Mouse (Mus musculus): ENCODE data around the gene Calm3.
"Not testable (repeated sequence)": the region's sequence is repeated elsewhere in the genome, so short reads cannot be mapped to it uniquely, and the experiment has no call there.

Calm3 gene

DNA sequence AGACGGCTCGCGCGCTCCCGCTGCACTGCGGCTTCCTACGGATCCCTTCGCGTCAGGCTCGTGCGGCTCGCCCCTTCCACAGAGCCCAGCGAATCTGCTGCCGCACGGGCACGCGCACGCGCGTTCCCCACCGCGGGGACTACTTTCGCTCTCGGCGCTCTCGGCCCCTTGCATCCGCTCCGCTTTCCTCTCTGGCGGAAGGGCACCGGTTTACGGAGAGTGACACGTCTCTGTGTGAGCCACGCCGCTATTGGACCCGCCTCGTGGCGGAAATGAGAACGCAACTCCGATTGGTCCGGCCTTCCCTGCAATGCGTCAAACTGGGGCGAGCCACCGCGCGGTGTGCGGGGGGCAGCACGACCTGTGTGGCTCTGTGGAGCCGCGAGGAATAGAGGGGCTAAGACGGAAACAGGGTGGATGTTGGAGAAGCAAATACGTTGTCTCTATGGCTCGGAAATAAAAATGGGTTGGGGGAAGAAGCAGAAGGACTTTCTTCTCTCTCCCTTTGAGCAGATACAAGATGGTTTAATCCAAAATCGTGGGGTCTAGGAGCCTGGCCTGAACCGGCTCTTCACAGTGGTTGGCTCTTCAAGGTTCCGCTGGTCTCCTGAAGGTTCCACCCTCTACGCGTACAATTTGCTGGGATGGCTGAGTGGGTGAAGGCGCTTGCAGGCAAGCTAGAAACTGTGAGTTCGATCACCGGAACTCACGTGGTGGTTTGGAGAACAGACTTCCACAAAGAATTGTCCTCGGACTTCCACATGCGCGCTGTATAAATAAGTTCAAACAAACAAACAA lies at the start of gene Calm3:
Gene Calm3, minus strand, starts transcription at position 78 of the 798 bp plus-strand sequence.
- DNase-seq (ENCODE audit: low spot score) = peak; percentile 99

DNA sequence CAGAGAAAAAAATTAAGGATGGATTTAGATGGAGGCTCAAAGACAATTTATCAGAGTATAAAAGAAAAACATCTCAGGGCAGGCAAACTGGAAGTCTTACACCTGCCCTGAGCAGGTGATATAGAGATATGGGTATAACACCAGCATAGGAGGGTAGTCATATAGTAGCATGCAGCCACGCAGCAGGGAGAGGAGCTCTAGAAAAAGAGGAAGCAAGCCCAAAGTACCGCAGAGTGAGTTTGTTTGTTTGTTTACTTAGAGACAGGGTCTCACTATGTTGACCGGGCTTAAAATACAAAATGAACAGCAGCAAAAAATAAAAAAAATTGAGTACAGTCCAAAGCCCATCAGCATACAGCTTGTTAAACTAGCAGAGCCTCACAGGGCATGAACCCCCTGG lies 47.2 kb upstream of the Calm3 start:
- no peak for DNase-seq (ENCODE audit: low spot score)

DNA sequence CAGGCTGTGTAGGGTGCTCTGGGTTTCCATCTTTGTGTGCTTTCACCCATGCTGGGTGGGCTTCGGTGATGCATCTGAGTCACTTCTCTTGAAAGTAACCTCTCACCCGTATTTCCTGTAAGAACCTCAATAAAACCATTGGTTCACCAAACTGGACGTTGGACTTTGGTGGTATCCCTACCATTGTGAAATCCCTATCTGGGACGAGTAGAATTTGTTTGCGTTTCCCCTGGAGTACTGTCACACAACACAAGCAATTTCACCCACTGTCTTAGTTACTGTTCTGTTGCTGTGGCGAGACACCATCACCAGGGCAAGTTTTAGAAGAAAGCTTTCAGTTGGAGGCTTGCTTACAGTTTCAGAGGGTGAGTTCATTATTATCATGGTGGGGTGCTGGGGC lies 44.5 kb upstream of the Calm3 start:
- DNase-seq (ENCODE audit: low spot score) = no peak

DNA sequence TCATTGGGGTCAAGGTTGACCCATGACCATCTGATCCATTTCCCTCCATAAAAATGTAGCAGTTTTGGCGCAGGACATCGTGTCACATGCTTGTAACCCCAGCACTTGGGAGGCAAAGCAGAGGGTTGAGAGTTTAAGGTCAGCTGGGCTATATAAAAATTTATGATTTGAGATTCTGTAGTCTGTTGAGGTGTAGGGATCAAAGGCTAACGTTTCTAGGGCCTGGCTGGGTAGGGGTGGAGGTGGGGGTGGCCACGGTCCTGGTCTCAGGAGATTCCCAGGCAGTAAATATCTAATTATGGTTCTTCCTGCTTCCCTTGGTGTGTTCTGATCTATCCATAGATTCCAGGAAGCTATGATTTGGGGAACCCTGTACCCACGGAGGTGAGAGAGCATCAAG lies 37.8 kb upstream of the Calm3 start:
- no peak for DNase-seq (ENCODE audit: low spot score)

DNA sequence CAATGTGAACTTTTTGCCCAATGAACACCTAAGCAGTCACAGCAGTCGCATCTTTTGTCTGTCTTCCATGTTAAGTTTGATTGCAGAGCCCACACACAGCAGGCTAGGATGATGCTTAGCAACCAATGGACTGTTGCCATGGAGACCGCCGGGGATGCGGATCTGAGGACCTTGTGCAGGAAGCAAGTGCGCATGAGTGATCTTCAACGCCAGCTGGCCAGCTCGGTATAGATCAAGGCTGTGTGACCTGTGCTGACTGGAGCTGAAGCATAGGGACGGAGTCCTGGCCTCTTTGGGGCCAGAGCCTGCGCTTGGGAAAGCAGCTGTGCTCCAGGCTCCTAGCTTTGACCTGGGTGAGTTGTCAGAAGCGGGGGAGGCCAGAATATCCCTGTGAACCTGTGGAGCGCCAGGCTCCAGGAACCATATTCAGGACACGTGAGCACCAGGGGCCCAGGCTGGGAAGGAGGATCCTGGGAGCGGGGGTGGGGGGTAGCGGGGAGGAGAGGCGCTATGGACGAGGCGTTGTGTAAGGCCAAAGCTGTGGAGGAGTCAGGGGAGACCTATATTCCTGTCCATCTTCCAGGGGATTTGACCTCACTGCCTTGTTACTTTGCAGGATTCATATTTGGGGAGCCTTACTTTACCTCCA lies 35.7 kb upstream of the Calm3 start, which contains the start of gene Pnmal1:
Gene Pnmal1, plus strand, starts transcription at position 141 of the 649 bp plus-strand sequence.
- DNase-seq (ENCODE audit: low spot score) = no peak

DNA sequence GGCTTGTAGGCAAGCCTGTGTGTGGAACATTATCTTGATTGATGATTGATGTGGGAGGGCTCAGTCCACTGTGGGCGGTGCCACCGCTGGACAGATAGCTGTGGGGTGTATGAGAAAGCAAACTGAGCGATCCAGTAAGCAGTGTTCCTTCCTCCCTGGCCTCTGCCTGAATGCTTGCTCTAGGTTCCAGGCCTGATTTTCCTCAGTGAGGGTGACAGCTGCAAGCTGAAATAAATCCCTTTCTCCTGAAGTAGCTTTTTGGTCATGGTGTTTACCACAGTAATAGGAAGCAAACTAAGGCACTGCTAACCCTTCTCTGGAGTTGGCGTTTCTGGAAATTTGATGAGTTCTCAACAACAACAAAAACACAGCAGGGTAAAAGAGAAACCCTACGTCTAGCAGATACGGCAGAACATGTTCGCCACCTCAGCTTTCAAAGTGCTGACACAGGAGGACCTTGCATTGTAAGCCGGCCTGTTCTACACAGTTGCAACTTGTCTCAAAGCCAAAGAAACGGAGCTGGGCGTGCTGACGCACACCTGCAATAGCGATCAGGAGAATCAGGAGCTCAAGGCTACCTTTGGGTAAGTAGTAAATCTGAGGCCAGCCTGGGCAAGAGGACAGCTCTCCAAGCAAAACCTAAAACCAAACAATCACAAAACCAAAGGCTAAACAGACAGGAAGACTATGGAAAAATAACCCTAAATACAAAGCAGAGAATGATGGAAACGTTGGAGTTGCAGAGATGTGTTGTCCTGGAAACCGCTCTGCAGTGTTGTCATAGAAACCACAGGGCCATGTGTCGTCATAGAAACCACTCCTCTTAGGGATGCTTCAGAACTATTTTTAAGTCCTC lies 32.7 kb upstream of the Calm3 start:
- DNase-seq (ENCODE audit: low spot score) = no peak

DNA sequence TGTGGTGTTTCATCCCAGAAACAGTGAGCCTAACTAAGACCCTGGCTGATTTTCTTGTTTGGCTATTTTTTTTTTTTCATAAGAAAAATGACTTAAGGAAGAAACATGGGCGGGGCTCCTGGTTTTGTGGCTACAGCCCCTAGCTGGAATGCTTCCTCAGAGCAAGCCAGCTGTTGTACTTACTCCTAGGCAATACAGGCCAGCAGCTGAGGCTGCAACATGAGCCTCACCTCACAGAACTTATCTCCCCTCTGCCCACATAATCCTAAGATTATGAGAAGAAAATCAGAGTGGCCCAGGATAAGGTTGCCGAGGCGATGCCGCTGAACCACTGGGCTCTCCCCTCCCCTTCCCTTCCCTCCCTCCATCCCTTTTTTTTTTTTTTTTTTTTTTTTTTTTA lies 31.8 kb upstream of the Calm3 start:
- DNase-seq (ENCODE audit: low spot score) = no peak

DNA sequence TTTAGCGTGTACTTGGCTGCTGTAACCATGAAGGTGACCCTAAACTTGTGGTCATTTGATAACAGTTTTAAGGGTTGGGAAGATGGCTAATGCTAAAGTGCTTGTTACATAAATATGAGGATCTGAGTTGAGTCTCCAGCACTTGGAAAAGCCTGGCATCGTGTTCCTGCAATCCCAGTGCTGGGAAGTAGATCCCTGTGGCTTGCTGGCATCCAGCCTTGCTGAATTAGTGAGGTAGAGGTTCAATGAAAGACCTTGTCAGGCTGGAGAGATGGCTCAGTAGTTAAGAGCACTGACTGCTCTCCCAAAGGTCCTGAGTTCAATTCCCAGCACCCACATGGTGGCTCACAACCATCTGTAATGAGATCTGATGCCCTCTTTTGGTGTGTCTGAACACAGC lies 29.9 kb upstream of the Calm3 start:
- not testable (repeated sequence) for DNase-seq (ENCODE audit: low spot score)

DNA sequence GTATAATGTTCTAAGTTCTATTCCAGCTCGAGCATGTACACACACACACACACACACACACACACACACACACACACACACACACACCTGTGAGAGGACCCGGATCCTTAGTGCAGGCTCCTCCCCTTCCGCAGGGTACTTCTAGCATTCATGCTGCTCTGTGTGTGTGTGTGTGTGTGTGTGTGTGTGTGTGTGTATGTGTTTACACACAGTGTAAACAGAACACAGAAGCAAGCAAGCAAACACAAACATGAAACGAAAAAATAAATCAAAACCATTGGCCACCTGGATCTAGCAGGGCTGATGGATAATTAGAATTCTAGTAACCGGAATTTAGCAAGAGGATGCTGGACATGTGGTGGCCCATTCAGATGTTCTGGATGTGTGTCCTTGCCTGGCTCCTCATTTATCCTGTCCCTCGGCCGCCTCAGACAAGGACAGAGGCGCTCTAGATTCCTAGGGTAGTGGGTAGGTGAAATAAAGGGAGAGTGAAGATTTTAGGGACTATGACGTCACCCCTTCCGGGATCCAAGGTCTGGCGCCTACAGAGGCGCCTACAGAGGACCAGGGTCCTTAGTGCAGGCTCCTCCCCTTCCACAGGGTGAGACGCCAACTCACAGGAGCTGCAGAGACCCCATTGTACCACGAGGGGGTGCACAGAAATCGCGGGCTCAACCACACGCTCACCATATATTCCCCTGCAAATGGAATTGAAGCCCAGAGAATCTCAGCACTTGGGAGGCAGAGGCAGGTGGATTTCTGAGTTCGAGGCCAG lies 27.1 kb upstream of the Calm3 start:
- peak; percentile 58 for DNase-seq (ENCODE audit: low spot score)

DNA sequence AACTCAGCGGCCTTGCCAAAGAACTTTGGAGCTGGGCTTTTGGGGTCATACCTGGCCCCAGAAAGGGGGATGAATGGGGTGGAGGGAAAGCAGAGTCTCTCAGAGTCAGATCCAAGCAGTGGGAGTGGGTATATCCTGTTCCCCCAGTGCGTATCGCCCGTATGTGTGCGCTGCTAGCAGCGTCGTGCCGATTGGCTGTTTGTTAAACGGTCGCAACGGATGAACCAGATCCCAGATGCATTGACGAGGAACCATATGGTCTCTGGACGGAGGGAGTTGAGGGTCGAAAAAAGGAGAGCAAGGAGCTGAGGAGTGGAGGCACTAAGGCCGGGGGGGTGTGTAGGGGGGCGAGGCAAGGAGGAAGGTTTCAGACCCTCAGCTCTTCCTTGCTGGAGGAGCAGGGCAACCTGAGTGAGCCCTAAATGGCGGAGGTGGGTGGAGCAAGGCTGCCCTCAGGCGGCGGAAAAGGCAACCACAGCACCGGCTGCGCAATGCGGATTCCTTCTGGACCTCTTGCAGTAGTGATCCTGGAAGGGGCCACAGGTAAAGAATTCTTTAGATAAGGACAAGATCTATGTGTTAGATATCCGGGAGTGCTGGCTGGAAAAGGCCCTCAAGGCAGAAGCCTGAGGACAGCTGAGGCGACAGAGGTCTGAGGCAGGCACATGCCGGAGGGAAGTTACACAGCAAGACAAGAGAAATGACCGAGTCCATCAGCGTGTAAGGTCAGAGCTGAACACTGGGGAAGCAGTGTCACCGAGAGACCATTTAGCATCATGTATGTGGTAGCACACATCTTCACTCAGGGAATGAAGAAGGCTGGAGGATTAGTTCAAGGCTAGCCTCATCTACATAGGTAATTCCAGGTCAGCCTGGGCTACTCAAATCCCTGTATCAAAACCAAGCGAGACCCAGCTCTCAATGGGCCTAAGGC lies 26.3 kb upstream of the Calm3 start:
- DNase-seq (ENCODE audit: low spot score) = no peak

DNA sequence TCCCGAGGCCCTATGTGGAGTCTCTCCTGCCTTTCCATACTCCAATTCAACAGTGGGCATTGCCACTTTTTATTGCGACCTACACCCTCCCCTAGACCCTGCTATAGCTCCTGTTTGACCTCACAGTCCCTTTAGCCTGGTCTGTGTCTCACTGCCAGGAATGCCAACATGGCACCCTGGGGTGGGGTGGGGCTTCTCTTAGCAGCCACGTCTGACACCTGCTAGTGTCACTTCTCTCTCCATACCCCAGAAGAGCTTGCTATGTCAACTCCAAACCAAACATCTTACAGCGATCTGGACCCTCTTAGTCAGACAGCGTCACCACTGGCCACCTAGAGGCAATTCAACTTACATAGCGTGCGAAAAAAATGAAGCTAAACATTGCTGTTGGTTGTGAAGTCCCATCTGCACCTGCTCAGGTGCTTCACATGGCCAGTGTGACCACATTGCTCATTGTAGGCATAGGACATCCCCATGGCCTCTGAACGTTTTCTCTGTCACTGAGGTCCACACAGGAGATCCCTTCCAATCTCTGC lies 25.1 kb upstream of the Calm3 start:
- DNase-seq (ENCODE audit: low spot score) = no peak

DNA sequence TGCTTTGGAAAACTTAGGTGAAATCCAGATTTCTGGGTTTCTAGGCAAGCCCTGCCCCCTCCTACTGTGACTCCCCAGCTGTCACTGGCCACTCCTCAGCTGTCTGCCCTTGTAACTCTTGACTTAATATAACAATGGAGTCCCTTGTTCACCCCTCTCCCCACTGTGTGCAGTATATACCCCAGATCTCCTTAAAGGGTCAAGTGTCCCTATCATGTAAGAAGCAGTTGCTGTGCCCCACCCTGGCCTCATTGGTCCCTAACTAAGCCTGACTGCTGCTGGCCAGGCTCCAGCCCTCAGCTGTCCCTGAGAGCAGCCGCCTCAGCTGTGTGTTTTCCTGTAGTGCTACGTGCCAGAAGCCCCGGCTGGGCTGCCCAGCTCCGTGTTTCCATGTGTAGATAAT lies 24.0 kb upstream of the Calm3 start:
- no peak for DNase-seq (ENCODE audit: low spot score)

DNA sequence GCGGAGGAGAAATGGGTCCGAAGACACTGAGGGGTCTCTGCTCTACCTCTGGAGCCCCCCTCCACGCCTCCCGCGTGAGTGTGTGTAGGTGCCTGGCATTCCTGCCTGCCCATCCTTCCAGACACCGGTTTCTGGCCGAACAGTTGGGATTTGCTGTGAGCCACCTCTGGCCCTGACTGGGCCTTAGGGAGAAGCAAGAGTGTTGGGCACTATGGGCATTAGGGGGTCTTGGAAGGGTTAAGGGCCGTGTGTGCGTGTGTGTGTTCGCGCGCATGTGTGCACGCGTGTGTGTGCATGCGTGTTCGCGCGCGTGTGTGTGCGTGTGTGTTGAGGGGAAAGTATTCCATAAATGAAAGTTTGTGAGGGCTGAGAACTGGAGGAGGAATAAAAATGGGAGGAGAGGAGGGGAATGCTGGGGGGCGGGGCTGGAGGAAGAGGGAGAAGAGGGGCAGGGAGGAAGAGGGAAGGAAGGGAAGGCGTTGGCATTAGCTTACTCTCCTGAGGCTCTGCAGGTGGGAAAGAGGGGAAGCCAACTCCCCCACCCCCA lies 23.5 kb upstream of the Calm3 start:
- no peak for DNase-seq (ENCODE audit: low spot score)

DNA sequence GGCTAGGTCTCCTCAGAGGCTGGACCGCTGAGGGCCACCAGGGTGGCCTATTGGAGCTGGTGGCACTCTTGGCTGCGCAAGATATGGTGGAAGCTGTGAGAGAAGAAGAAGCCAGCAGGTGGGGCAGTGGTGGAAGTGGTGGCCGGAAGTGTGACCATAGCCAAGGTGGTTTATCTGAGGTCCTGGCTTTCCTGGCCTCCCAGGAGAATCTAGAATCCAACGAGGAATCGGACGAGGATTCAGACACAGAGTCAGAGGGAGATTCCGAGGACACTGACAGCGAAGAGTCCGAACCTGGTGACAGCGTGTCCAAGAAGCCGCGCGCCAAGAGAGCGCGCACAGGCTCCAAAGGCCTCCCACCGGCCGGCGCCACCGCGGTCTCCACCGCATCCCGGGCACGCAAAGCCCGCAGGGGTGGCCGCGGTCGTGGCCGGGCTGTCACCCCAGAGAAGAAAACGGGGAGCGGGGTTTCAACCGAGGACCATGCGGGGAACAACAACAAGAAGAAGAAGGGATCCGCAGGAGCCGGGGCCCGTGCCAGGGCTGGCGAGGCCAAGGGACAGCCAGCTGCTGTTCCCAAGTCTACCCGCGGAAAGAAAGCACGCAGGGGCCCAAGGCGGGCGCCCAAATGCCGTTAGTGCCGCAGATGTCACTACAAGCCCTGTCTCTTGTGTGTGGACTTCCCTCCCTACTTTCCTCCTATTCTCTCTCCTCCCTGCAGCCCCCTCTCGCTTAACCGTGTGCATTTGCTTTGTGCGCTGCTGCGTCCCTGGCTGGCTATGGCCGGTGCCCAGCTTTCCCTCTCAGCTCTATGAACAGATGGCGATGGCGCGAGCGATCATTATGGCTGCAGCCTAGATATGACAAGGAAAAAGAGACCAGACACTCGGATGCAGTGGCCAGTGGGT lies 22.8 kb upstream of the Calm3 start:
- DNase-seq (ENCODE audit: low spot score) = no peak

DNA sequence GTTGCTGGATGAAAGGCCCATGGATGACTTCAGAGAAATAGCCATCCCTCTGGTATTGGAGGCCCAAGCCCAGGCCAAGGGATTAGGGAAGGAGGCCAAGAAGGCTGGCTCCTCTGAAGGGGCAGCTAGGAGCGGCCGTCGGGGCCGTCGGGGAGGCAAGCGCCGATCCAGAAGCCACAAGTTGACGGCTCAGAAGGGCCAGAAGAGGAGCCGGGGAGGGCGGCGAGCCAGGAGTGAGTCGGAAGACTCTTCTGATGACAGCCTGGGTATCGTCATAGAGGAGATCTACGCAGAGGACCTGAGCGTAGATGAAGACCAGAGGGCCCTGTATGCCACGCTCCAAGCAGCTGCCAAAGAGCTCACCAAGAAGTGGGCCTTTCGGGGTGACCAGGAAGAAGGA lies 21.5 kb upstream of the Calm3 start:
- DNase-seq (ENCODE audit: low spot score) = no peak

DNA sequence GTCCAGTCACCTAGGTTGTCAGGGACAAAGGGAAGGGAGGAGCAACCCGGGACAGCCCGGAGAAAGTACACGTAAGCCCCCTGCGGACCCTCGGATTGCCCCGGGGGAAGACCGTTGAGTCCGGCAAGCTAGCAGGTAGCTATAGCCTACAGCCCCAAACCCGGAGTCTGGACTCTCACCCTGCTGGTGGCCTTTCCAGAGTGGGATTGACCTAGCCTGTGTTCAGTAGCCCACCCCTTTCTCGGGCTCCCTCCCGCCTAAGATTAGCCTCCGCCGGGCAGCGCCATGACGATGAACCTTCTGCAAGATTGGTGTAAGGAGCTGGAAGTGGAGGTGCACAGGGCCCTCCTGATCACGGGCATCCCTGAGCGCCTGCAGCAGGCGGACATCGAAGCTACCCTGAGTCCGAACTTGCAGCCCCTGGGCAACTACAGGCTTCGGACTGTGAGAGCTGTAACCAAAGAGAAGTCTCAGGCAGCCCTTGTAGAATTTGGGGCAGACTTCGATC lies 20.9 kb upstream of the Calm3 start:
- no peak for DNase-seq (ENCODE audit: low spot score)

DNA sequence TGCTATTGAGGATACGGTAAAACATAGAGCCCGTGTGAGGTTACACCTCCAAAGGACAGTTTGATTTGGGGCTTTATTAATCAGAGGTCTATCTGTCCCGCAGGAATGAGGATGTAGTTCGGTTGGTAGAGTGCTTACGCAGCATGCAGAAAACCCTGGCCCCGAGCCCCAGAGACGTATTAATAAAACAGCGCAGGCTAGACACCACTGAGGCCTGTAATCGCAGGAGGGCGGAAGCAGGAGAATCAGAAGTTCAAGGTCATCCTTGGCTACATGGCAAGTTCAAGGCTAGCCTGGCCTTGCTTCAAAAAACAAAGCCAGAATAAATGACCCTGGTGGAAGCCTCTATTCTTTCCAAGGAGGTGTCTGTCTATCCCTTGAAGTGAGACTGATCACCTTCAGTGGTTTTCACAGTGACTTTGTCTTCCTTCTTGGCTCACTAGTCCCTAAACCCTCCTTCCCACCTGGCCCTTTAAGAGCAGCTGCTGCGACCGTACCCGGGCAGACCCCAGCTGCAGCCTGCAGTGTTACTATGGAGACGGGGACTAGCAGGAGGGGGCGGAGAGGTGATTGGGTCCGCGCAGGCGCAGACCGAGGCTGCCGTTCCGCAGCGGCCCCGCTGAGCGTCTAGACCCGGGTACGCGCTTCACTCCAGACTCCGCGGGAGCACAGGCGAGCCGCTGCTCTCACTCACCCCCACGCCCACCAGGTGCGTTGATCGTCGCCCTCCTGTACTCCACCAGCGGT lies 20.3 kb upstream of the Calm3 start, which contains the start of gene Pnmal2:
Gene Pnmal2, plus strand, starts transcription at position 622 of the 747 bp plus-strand sequence.
- no peak for DNase-seq (ENCODE audit: low spot score)

DNA sequence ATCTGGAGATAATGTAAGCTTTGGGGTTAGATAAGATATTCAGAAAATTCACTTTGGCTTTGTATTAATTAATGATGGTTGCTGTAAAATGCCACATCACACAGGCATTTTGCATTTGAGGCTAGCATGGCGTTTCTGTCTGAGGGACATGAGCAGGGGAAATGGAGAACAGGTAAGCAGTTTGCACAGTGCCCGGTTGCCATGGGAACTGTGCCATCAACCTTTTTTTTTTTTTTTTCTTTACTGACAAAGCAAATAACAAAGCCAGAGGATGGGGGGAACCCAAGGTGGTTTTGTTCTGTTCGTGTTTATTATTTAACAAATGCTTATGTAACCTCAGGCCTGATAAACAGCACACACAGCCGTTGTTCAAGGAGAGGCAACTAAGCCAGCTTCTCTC lies 18.9 kb upstream of the Calm3 start:
- no peak for DNase-seq (ENCODE audit: low spot score)

Data from spleen, adult 12 weeks (tissue).